ENCODE assay signal across 6 mouse cellular contexts in genomic region chr11:25322426-25322825, GRCm38 (mm10).
"Had no signal": no experiment of that assay in that cellular context is flagged by ENCODE, and none has a peak within 500 bp of the region (broad histone marks: within the 10 kb centered on the region; RNA-seq: fewer than 3 reads in every experiment).

No protein-coding gene starts in this region.

- ATAC-seq: liver, postnatal 0 days had no signal

- DNase-seq: kidney, postnatal 10 days; liver, embryonic 13.5 days; liver, postnatal 0 days; right cerebral cortex, adult 18-20 months; right cerebral cortex, postnatal 25 days; thymus, postnatal 36 days had no signal
